Mouse (Mus musculus) stomach, embryonic 14.5 days (tissue): ENCODE data around the gene Elmsan1. TPM values are rescaled to one million over a fixed set of nuclear protein-coding genes. Genes with fewer than 3 reads are reported as not detected.

Experiments
- ATAC-seq: fragments of 200-750 bp; cut with Nextera tagmentation; 2 replicates; pipeline ENCODE4 v1.8.0; 2017; ENCODE audit warnings: low read depth, moderate TSS enrichment; ENCODE audit not compliant: insufficient number of reproducible peaks, insufficient read depth, low FRiP score
- H3K27ac ChIP-seq: fragments of 300-500 bp; sonication (generic); 2 replicates; pipeline ENCODE4 v1.5.1; 2014; ENCODE audit warnings: mild to moderate bottlenecking, low read length, moderate library complexity, mixed read lengths
- H3K27me3 ChIP-seq: fragments of 300-500 bp; sonication (generic); 2 replicates; pipeline ENCODE4 v1.6.1; 2014; ENCODE audit warnings: low read length, control low read depth, mixed read lengths; ENCODE audit not compliant: control insufficient read depth, insufficient read depth
- H3K36me3 ChIP-seq: fragments of 300-500 bp; sonication (generic); 2 replicates; pipeline ENCODE4 v1.6.1; 2014; ENCODE audit warnings: mild to moderate bottlenecking, control low read depth, low read length, moderate library complexity, mixed read lengths; ENCODE audit not compliant: control insufficient read depth, insufficient read depth
- H3K4me1 ChIP-seq: fragments of 300-500 bp; sonication (generic); 2 replicates; pipeline ENCODE4 v1.6.1; 2014; ENCODE audit warnings: low read length, control low read depth, mixed read lengths; ENCODE audit not compliant: control insufficient read depth, insufficient read depth
- H3K4me2 ChIP-seq: fragments of 300-500 bp; sonication (generic); replicated peaks from 2 replicates; pipeline ENCODE4 v1.6.1; 2014; ENCODE audit warnings: low read depth, low read length, control low read depth
- H3K4me3 ChIP-seq: fragments of 300-500 bp; sonication (generic); 2 replicates; pipeline ENCODE4 v1.5.1; 2014; ENCODE audit warnings: low read depth, low read length, control low read depth
- H3K9ac ChIP-seq: fragments of 300-500 bp; sonication (generic); replicated peaks from 2 replicates; pipeline ENCODE4 v1.6.1; 2014; ENCODE audit warnings: low read depth, mild to moderate bottlenecking, control low read depth, low read length, moderate library complexity, mixed read lengths
- H3K9me3 ChIP-seq: fragments of 300-500 bp; sonication (generic); 2 replicates; pipeline ENCODE4 v1.6.1; 2016; ENCODE audit warnings: low read depth, low read length, control low read depth; ENCODE audit not compliant: control insufficient read depth
- WGBS: fragments of 180-500 bp; shearing (Covaris S2); extraction: QIAGEN DNeasy Blood & Tissue Kit; methylation state at CpG from one replicate; pipeline ENCODE4 v1.1.7; 2014; 5-methylcytosine and 5-hydroxymethylcytosine counted together
- polyA plus RNA-seq: library from polyadenylated mRNA; unstranded; fragments of >200 nt; fragmentation: Nextera tagmentation; extraction: Ambion mirVana; gene quantifications from 2 replicates; pipeline ENCODE4 v1.2.1, GENCODE M21; 2014

The Elmsan1 gene
- polyA plus RNA-seq, 1 experiment from 2014 or later = 10.2 TPM

DNA sequence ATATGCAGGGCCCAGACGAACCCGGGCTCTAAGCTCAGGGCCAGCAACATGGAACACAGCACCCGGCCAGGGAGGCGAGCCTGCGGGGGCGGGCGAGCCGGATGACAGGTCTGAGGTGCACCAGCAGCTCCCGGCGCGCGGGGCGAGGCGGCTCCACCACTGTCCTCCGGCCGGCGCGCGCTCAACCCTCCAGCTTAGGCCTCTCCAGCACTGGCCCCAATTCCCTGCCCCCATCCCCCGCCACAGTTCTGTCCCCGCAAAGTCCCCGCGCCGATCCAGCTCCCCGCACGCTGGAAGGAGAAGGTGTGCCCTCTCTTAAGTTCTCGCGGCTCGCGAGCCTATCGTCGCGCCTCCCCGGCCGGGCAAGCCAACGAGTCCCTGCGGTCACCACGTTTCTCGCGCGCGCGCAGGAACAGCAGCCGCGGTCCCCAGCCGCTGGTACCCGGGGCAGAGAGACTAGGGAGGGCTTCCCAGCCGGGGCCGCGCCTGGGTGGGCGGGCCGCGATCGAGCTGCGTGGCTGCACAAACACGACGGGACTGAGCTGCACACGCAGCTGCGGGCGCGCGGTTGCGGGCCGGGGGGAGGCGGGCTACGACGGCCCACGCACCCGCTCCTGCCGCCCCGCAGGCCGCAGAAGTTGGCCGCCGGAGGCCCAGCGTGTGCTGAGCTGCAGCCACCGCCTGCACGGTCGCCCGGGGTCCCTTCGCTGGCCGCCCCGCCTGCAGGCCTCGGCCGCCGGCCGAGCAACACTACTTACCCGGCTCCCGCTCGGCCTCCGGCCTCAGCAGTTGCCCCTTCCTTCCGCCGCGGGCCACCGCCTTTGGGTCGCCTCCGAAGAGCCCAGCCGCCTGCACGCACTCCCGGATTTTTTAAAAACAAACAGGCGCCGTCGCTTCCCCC, 25.7 kb downstream of the Elmsan1 start:
- Histone ChIP-seq H3K36me3 (no peaks in the 10 kb centered on the region), H3K9ac (peak overlapping the region; percentile 94), H3K4me3 (peak overlapping the region; percentile 81), H3K27ac (peak overlapping the region; percentile 99), H3K27me3 (no peaks in the 10 kb centered on the region), H3K4me2 (peak overlapping the region; percentile 97), H3K9me3 (no peaks in the 10 kb centered on the region), H3K4me1 (peaks cover 63% of the 10 kb centered on the region)
- under 1% methylated on average over 92 of the region's 102 CpGs for WGBS
- ATAC-seq = peak; percentile 12; the same call in 1 of the 2 replicates

DNA sequence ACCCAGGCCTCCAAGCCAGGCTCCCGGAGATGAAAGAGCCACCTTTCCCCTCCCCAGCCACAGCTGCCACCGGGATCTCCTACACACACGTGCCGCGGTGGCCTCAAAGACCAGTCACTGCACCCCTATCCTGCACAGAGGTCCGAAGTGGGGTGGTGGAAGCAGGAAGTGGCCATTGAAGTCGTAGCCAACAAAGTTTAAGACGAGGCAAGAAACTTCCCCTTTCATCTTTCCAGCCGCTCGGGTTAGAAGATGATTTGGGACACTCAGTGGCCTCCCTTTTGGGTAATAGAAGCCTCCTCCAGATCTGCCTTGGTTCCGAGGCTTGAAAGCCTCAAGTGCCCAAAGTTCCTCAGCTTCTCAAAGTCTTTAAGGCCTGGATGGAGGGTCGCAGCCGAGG, 26.4 kb downstream of the Elmsan1 start:
- Histone ChIP-seq H3K9ac (peak overlapping the region; percentile 94), H3K4me3 (peak overlapping the region; percentile 81), H3K27me3 (no peaks in the 10 kb centered on the region), H3K27ac (peak overlapping the region; percentile 99), H3K36me3 (no peaks in the 10 kb centered on the region), H3K4me2 (peak overlapping the region; percentile 97), H3K4me1 (peaks cover 69% of the 10 kb centered on the region), H3K9me3 (no peaks in the 10 kb centered on the region)
- WGBS = 4% methylated on average over 13 of the region's 13 CpGs
- no peak for ATAC-seq

DNA sequence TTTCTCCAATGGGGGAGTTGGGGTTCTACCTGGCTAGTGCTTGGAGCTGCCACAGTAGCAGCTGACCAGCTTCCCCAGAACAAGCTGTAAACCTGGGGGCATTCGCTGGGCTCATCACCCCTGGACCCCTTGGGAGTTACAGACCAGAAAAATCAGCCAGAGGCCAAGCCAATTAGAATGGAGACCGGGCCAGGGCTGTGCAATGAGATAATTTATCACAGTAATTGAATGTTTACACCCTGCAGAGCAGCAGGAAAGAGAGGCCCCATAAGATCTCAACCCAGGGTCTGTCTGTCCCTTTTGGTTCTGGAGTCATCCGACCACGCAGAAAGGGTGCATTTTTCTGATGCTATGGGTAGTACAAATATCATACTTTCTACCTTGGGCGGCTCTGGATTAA, 26.9 kb downstream of the Elmsan1 start:
- 20% methylated on average over 5 of the region's 5 CpGs for WGBS
- Histone ChIP-seq H3K4me3 (peak overlapping the region; percentile 81), H3K4me1 (peaks cover 70% of the 10 kb centered on the region), H3K9me3 (no peaks in the 10 kb centered on the region), H3K36me3 (no peaks in the 10 kb centered on the region), H3K27me3 (no peaks in the 10 kb centered on the region), H3K4me2 (peak overlapping the region; percentile 97), H3K27ac (no peak overlapping the region), H3K9ac (0 out of 2 replicates have a peak overlapping the region, but pooled peaks have one; percentile 94)
- no peak for ATAC-seq

DNA sequence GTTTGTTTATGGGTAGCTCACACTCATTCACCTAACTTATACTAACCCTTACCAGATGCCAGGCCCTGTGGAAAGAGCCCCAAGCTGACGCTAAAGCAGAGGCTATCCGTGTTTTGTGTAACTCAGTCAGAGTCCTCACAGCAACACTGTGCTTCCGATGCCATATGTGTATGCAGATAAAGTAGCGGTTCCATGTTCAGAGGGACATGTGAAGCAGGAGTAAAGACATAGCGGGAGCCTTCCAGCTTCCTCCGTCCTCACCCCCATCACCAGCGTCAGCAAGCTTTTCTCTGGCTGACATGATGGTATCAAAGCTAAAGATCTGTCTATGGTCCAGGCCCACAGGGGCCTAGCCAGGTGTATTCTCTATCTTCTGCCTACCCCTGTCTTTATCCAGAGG, 27.5 kb downstream of the Elmsan1 start:
- Histone ChIP-seq H3K4me3 (no peak overlapping the region; the same call in 1 of the 2 replicates), H3K27me3 (no peaks in the 10 kb centered on the region), H3K27ac (no peak overlapping the region), H3K4me1 (peaks cover 74% of the 10 kb centered on the region), H3K9ac (no peak overlapping the region), H3K4me2 (peak overlapping the region; percentile 97; the same call in 1 of the 2 replicates), H3K36me3 (no peaks in the 10 kb centered on the region), H3K9me3 (no peaks in the 10 kb centered on the region)
- WGBS = 68% methylated on average over 7 of the region's 7 CpGs
- no peak for ATAC-seq

DNA sequence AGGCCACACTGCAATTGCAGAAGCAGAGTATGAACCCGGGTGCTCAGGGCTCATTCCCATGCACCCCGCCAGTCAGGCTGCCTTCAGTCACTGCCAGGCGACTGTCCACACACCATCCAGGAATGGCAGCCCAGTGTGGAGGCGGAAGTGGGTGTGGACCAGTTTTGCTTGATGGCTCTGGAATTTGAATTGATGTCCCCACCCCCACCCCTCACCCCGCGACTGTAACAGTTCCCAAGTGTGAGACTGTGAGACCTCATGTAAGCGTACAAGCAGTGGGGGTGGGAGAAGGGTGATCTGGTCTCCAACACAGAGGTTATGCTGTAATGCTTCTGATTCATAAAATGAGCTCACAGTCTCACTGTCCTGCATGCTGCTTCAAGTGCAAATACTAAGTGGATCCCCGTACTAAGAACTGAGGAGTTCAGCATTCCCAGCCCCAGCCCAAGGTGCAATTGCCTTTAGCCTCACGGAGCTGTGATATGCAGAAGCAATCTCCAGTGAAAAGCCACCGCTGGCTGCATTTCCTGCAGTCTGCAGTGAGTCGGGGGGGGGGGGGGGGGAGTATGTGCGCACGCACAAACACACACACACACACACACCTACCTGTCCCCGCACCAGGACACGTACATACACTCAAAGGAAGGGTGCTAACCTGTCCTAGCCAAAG, 28.4 kb downstream of the Elmsan1 start:
- no peak overlapping the region for H3K9ac ChIP-seq
- H3K4me2 ChIP-seq = no peak overlapping the region; the same call in 1 of the 2 replicates
- H3K4me3 ChIP-seq = no peak overlapping the region
- ATAC-seq = no peak
- WGBS = 36% methylated on average over 15 of the region's 15 CpGs
- H3K27me3 ChIP-seq = no peaks in the 10 kb centered on the region
- no peak overlapping the region for H3K27ac ChIP-seq
- H3K4me1 ChIP-seq = peaks cover 75% of the 10 kb centered on the region
- H3K36me3 ChIP-seq = no peaks in the 10 kb centered on the region
- H3K9me3 ChIP-seq = no peaks in the 10 kb centered on the region

DNA sequence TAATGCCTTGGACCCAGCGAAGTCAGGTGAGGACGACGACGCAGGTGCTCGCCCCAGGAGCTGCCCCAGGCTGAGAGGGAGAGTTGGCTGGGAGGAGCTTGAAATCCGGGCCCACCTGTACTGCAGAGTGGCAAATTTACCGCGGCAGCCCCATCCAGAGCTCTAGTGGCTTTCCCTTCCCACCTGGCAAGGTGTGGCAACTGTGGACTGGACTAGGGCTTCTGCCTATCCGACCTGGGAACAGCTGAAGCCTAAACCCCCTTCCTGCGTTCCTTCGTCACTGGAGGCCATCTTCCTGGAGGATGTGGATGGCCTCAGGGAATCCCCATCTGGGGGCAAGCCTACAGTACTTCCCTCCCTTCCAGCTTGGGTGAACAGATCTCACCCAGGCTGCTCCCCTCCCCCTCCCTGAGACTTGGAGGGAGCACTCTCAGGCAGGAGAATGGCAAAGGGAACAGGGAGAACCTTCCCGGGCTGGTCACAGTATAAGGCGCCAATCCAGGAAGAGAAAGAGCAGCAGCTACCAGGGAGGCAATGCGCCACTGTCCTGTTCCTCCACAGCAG, 29.7 kb downstream of the Elmsan1 start:
- H3K27ac ChIP-seq = no peak overlapping the region
- no peak overlapping the region; the same call in 1 of the 2 replicates for H3K9ac ChIP-seq
- H3K4me1 ChIP-seq = peaks cover 73% of the 10 kb centered on the region
- H3K27me3 ChIP-seq = no peaks in the 10 kb centered on the region
- ATAC-seq = no peak
- no peak overlapping the region for H3K4me2 ChIP-seq
- 63% methylated on average over 14 of the region's 14 CpGs for WGBS
- no peaks in the 10 kb centered on the region for H3K9me3 ChIP-seq
- H3K4me3 ChIP-seq = no peak overlapping the region
- no peaks in the 10 kb centered on the region for H3K36me3 ChIP-seq

DNA sequence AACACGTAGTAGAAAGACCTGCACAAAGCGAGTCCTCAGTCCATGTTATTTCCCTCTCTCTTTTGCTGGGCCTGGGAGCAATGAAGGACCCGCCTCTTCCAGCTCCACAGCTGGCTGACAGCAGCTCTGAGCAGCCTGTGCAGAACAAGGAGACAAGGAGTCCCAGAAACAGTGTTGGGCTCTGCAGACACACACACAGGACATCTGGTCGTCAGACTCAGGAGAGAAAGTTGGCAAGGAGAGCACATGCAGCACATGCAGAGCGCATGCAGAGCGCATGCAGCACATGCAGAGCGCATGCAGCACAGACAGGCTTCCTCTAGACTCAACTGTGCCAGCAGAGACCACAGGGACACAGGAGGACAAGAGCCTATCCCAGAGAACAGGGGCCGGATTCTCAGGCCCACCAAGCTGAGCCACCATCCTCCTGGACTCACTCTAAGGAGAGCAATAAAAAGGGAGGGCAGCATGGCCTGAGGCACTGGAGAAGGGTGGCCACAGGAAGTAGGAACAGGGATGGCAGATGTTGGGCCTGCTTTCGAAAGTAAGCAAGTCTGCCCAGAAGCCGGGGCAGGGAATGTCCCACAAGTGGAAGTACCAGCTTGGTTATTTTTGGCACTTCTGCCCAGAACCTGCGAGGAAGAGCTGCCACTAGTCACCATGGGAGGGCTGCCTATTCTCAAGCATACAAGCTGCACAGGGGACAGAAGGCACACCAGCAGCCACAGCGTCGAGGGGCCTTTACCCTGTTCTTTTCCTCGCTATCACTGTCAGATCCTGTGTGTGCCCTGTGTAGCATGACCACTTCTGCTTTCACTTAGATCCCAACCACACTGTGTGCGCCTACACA, 30.7 kb downstream of the Elmsan1 start:
- WGBS = 74% methylated on average over 15 of the region's 15 CpGs
- no peaks in the 10 kb centered on the region for H3K9me3 ChIP-seq
- no peak overlapping the region for H3K4me2 ChIP-seq
- no peaks in the 10 kb centered on the region for H3K27me3 ChIP-seq
- peak overlapping the region; percentile 21 for H3K27ac ChIP-seq
- H3K36me3 ChIP-seq = no peaks in the 10 kb centered on the region
- H3K4me3 ChIP-seq = no peak overlapping the region
- no peak overlapping the region for H3K9ac ChIP-seq
- H3K4me1 ChIP-seq = peaks cover 73% of the 10 kb centered on the region
- ATAC-seq = peak; percentile 39; the same call in 1 of the 2 replicates

DNA sequence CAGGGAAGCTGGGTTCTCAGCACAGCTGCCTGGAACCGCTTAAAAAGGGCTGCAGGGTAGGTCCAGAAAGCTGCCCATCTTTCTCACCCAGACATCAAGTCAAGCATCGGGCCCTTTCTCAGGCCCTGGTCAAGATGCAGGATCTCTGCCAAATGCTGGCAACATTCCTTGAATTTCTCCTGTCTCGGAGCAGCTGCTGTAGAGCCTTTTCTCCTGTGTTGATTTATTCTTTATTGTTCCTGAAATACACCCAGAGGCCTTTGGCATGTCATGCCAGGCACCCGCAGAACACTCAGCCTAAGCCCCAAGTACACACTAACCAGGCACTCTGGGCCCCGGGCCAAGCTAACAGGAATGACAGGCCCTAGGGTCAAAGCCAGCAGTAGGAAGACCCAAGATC, 31.7 kb downstream of the Elmsan1 start:
- no peak overlapping the region for H3K4me2 ChIP-seq
- no peaks in the 10 kb centered on the region for H3K27me3 ChIP-seq
- no peaks in the 10 kb centered on the region for H3K36me3 ChIP-seq
- no peak overlapping the region for H3K4me3 ChIP-seq
- H3K9me3 ChIP-seq = no peaks in the 10 kb centered on the region
- WGBS = 54% methylated on average over 5 of the region's 5 CpGs
- H3K27ac ChIP-seq = peak overlapping the region; percentile 21; the same call in 1 of the 2 replicates
- no peak overlapping the region for H3K9ac ChIP-seq
- no peak for ATAC-seq
- H3K4me1 ChIP-seq = peaks cover 71% of the 10 kb centered on the region
